Mouse (Mus musculus) intestine, embryonic 16.5 days (tissue): ENCODE data around the gene Flt3. TPM values are rescaled to one million over a fixed set of nuclear protein-coding genes. Genes with fewer than 3 reads are reported as not detected.

Source experiments
- ATAC-seq: fragments of 200-750 bp; cut with Nextera tagmentation; 2 replicates; pipeline ENCODE4 v1.8.0; 2017; ENCODE audit warnings: moderate TSS enrichment, moderate library complexity
- H3K27ac ChIP-seq: fragments of 300-500 bp; sonication (generic); 2 replicates; pipeline ENCODE4 v1.5.1; 2014; ENCODE audit warnings: mild to moderate bottlenecking, low read length
- H3K27me3 ChIP-seq: fragments of 300-500 bp; sonication (generic); replicated peaks from 2 replicates; pipeline ENCODE4 v1.6.1; 2014; ENCODE audit warnings: low read length, control low read depth, mixed read lengths; ENCODE audit not compliant: control insufficient read depth, insufficient read depth
- H3K36me3 ChIP-seq: fragments of 300-500 bp; sonication (generic); 2 replicates; pipeline ENCODE4 v1.6.1; 2014; ENCODE audit warnings: low read length, control low read depth; ENCODE audit not compliant: control insufficient read depth, insufficient read depth
- H3K4me1 ChIP-seq: fragments of 300-500 bp; sonication (generic); 2 replicates; pipeline ENCODE4 v1.6.1; 2014; ENCODE audit warnings: low read length, control low read depth, mixed read lengths; ENCODE audit not compliant: control insufficient read depth, insufficient read depth
- H3K4me2 ChIP-seq: fragments of 300-500 bp; sonication (generic); 2 replicates; pipeline ENCODE4 v1.6.1; 2014; ENCODE audit warnings: low read depth, low read length, control low read depth
- H3K4me3 ChIP-seq: fragments of 300-500 bp; sonication (generic); 2 replicates; pipeline ENCODE4 v1.5.1; 2014; ENCODE audit warnings: mild to moderate bottlenecking, low read length
- H3K9ac ChIP-seq: fragments of 300-500 bp; sonication (generic); 2 replicates; pipeline ENCODE4 v1.6.1; 2014; ENCODE audit warnings: low read depth, low read length
- H3K9me3 ChIP-seq: fragments of 300-500 bp; sonication (generic); 2 replicates; pipeline ENCODE4 v1.6.1; 2016; ENCODE audit warnings: low read length, control low read depth; ENCODE audit not compliant: control insufficient read depth
- whole genome bisulfite sequencing: fragments of 180-500 bp; shearing (Covaris S2); extraction: QIAGEN DNeasy Blood & Tissue Kit; methylation state at CpG from one replicate; pipeline ENCODE4 v1.1.7; 2014; 5-methylcytosine and 5-hydroxymethylcytosine counted together
- polyA plus RNA-seq: library from polyadenylated mRNA; unstranded; fragments of >200 nt; fragmentation: Nextera tagmentation; extraction: Ambion mirVana; gene quantifications from 2 replicates; pipeline ENCODE4 v1.2.1, GENCODE M21; 2015

Gene Flt3
- polyA plus RNA-seq, 1 experiment from 2014 or later = 0.31 TPM

- Histone ChIP-seq H3K9ac (no peak overlapping the region), H3K4me3 (no peak overlapping the region), H3K9me3 (no peaks in the 10 kb centered on the region), H3K4me1 (no peaks in the 10 kb centered on the region), H3K4me2 (no peak overlapping the region), H3K27ac (no peak overlapping the region), H3K27me3 (no peaks in the 10 kb centered on the region), H3K36me3 (no peaks in the 10 kb centered on the region)
- 48% methylated on average over 16 of the region's 16 CpGs for WGBS
- ATAC-seq = no peak
These were observed 34.1 kb downstream of the Flt3 start for GRCm38 (mm10) chr5:147365995-147366765.

- Histone ChIP-seq H3K9me3 (no peaks in the 10 kb centered on the region), H3K27ac (no peak overlapping the region), H3K27me3 (no peaks in the 10 kb centered on the region), H3K9ac (no peak overlapping the region), H3K4me3 (no peak overlapping the region), H3K4me2 (no peak overlapping the region), H3K4me1 (no peaks in the 10 kb centered on the region), H3K36me3 (no peaks in the 10 kb centered on the region)
- no peak for ATAC-seq
- WGBS = 78% methylated on average over 12 of the region's 12 CpGs
These were observed 37.2 kb downstream of the Flt3 start for GRCm38 (mm10) chr5:147363054-147363453.

GRCm38 (mm10) chr5:147358481-147358880, 41.8 kb downstream of the Flt3 start:
- 87% methylated on average over 11 of the region's 11 CpGs for WGBS
- Histone ChIP-seq H3K27me3 (no peaks in the 10 kb centered on the region), H3K36me3 (no peaks in the 10 kb centered on the region), H3K9me3 (no peaks in the 10 kb centered on the region), H3K27ac (no peak overlapping the region), H3K4me1 (no peaks in the 10 kb centered on the region), H3K4me3 (no peak overlapping the region), H3K4me2 (no peak overlapping the region), H3K9ac (no peak overlapping the region)
- ATAC-seq = no peak

- Histone ChIP-seq H3K4me1 (no peaks in the 10 kb centered on the region), H3K9ac (no peak overlapping the region), H3K9me3 (no peaks in the 10 kb centered on the region), H3K4me3 (no peak overlapping the region), H3K27me3 (no peaks in the 10 kb centered on the region), H3K27ac (no peak overlapping the region), H3K36me3 (no peaks in the 10 kb centered on the region), H3K4me2 (no peak overlapping the region)
- WGBS = 43% methylated on average over 3 of the region's 3 CpGs
- no peak for ATAC-seq
These were observed 42.8 kb downstream of the Flt3 start for GRCm38 (mm10) chr5:147357536-147357935.

GRCm38 (mm10) chr5:147356260-147357055, 43.8 kb downstream of the Flt3 start:
- no peaks in the 10 kb centered on the region for H3K27me3 ChIP-seq
- H3K4me2 ChIP-seq = no peak overlapping the region
- H3K4me3 ChIP-seq = no peak overlapping the region
- H3K9me3 ChIP-seq = no peaks in the 10 kb centered on the region
- ATAC-seq = no peak
- no peaks in the 10 kb centered on the region for H3K4me1 ChIP-seq
- no peaks in the 10 kb centered on the region for H3K36me3 ChIP-seq
- no peak overlapping the region for H3K9ac ChIP-seq
- 91% methylated on average over 13 of the region's 13 CpGs for WGBS
- no peak overlapping the region for H3K27ac ChIP-seq

GRCm38 (mm10) chr5:147355788-147356187, 44.5 kb downstream of the Flt3 start:
- Histone ChIP-seq H3K27me3 (no peaks in the 10 kb centered on the region), H3K4me2 (no peak overlapping the region), H3K4me3 (no peak overlapping the region), H3K36me3 (no peaks in the 10 kb centered on the region), H3K9me3 (no peaks in the 10 kb centered on the region), H3K27ac (no peak overlapping the region), H3K9ac (no peak overlapping the region), H3K4me1 (no peaks in the 10 kb centered on the region)
- WGBS = 64% methylated on average over 3 of the region's 3 CpGs
- ATAC-seq = no peak

GRCm38 (mm10) chr5:147354985-147355384, 45.3 kb downstream of the Flt3 start:
- no peaks in the 10 kb centered on the region for H3K36me3 ChIP-seq
- H3K4me1 ChIP-seq = no peaks in the 10 kb centered on the region
- H3K4me2 ChIP-seq = no peak overlapping the region
- WGBS = 76% methylated on average over 8 of the region's 8 CpGs
- no peaks in the 10 kb centered on the region for H3K27me3 ChIP-seq
- H3K9ac ChIP-seq = no peak overlapping the region
- H3K4me3 ChIP-seq = no peak overlapping the region
- ATAC-seq = no peak
- no peaks in the 10 kb centered on the region for H3K9me3 ChIP-seq
- no peak overlapping the region for H3K27ac ChIP-seq

GRCm38 (mm10) chr5:147354161-147354780, 46.0 kb downstream of the Flt3 start:
- Histone ChIP-seq H3K9ac (no peak overlapping the region), H3K4me3 (no peak overlapping the region), H3K36me3 (no peaks in the 10 kb centered on the region), H3K27ac (no peak overlapping the region), H3K27me3 (no peaks in the 10 kb centered on the region), H3K4me1 (no peaks in the 10 kb centered on the region), H3K4me2 (no peak overlapping the region), H3K9me3 (no peaks in the 10 kb centered on the region)
- 63% methylated on average over 17 of the region's 17 CpGs for WGBS
- ATAC-seq = no peak

- no peaks in the 10 kb centered on the region for H3K9me3 ChIP-seq
- H3K27ac ChIP-seq = no peak overlapping the region
- no peak for ATAC-seq
- no peaks in the 10 kb centered on the region for H3K27me3 ChIP-seq
- H3K4me1 ChIP-seq = no peaks in the 10 kb centered on the region
- WGBS = 91% methylated on average over 8 of the region's 8 CpGs
- no peaks in the 10 kb centered on the region for H3K36me3 ChIP-seq
- H3K4me2 ChIP-seq = no peak overlapping the region
- H3K9ac ChIP-seq = no peak overlapping the region
- no peak overlapping the region for H3K4me3 ChIP-seq
These were observed 48.4 kb downstream of the Flt3 start for GRCm38 (mm10) chr5:147351931-147352330.
